Mouse (Mus musculus): ENCODE data around the gene Kansl1l.
"Not testable (repeated sequence)": the region's sequence is repeated elsewhere in the genome, so short reads cannot be mapped to it uniquely, and the experiment has no call there.

The Kansl1l gene

DNA sequence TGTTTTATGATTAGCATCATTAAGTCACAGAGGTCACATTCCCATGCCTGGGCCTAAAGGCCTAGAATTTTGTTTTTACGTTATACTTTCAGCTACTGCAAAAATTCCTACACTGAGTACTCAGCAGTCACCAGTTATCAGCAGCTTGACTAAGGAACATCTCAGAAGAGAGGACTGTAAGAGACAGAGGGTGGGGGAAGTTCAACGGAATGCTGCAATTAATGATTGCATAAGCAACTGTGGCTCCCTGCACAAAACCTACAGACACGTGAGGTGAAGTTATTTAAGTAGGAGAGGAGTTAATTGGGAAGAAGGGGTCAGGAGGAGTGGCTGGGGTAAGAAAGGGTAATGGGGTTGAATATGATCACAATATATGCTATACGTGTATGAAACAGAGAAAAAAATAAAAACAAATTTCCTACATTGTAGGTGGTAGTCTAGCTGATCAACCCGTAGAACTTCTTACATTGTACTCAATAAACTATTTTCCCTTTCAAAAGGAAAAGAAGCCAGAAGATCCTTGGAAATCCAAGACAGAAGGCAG is 117.1 kb downstream of the Kansl1l start:
- DNase-seq (ENCODE audit: extremely low spot score) = no peak

DNA sequence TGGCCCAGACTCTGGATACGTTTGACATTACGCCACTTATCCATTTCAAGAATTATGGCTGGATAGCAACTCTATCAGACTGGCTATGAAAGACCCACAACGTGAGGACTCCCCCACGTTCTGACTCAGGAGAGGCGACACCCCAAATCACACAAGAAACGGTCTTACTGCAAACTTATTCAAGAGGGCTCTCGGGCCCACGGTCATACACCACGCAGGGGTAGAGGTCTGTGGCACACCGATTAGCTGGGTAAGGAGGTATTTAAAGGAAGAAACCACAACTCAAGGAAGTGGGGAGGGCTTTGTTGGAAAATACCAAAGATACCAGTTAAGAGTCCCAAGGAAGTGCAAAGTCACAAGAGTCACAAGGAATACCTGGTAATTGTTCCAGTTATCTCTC is 117.7 kb downstream of the Kansl1l start:
- DNase-seq (ENCODE audit: extremely low spot score) = not testable (repeated sequence)

DNA sequence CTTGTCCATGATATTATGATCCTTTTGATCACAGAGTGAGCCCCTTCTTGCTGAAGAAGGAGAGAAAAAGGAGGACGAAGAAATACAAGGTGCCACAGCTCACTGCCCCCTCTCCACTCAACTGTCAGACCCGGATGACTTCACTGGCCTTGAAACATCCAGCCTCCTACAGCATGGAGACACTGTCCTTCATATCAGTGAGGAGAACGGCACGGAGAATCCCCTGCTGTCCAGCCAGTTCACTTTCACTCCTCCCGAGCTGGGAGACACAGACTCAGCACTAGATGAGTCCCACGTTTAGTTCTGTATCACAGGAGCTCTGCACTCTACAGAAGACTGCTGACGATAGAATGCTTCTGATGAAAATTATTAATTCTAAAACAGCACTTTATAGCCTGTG is 122.1 kb downstream of the Kansl1l start:
- DNase-seq (ENCODE audit: extremely low spot score) = no peak

DNA sequence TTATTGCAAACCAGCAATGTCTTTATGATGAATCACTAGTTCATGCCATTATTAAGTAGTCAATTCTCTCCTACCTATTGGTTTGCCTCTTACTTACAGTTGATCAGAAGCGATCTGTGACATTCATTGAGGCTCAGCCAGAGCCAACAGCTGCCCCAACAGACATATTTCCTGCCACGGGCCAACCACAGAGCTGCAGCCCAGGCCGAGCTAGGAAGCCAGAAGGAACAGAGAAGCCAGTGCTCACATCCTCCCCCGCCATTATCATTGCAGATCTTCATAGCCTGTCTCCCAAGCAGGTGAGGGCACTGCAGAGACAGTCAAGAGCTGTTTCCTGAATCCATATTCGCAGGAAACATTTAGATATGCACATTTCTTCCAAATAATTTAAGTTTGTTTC is 123.1 kb downstream of the Kansl1l start:
- no peak for DNase-seq (ENCODE audit: extremely low spot score)

DNA sequence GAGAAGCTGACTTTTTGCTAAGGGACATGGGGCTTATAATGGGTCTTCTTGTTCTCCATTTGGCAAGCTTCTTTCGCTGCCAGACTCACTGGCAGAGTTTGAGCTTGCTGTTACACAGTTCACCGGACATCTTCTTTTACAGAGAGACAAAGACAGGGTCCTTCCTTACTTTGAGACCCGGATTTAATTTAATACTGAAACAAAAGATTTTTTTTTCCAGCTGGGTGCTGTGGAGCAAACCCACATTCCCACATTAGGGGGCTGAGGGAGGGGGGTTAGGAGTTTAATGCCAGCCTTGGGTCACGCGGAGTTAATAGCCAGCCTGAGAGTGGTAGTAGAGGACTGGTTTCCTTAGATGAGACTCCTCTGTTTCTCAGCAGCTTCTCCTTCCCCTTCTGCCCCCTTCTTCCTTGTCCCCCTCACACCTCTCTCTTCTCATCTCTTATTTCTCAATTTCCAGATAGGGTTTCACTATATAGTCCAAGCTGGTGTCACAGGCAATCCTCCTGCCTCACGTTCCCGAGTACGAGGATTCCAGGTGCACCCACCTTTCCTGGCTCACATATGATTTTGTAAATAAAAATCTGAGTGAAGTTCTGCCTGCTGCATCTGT is 124.5 kb downstream of the Kansl1l start:
- DNase-seq (ENCODE audit: extremely low spot score) = no peak

DNA sequence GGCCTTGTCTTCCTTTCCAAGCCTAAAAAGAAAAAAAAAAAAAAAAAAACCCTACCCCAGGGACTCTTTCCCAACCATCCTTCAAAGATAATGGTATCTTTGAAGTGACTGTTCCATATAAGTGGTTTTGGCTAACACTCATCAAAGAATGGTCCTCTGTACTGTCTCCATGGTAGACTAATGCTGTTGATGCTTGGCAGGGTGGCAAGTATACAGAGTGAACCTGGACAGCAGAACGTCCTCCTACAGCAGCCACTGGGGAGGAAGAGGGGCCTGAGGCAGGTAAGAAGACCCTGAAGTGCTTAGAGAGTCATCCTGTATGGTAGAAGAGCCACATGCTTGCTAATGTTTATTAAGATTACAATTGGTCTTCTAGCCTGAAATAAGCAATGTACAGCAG is 125.1 kb downstream of the Kansl1l start:
- no peak for DNase-seq (ENCODE audit: extremely low spot score)

DNA sequence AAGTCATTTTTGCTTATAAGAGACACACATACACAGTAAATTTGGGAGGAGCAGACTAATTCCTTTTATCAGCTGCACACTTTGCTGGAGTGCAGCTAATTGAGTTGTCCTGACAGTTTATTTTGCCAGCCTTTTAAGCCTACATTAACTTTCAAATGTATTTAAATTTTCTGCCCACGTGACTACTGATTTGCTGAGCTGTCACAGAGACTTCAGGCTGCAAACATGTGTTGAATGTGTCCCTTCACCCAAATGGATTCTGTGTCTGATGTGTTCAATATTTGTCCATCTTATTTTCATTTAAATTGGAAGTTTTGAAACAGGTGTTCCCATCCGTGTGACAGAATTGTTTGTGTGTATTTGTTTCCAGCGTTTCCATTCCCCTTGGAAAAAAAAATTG is 125.6 kb downstream of the Kansl1l start:
- no peak for DNase-seq (ENCODE audit: extremely low spot score)

DNA sequence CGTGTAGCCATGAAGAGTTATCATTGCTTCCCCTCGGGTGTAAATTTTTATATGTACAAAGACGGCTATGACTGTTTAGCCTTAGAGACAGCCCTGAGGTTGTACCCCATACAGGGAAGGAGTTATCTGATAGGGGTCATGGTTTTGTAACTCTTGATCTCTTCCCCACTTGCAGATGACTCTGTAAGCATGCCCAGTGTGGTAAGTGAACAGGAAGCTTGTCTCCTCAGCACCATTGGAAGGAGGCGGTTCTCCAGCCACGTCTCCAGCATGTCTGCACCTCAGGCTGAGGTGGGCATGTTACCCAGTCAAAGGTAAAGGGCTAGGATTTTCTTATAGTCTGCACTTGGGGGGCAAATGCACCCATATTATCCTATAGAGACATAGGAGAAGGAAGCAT is 134.4 kb downstream of the Kansl1l start:
- DNase-seq (ENCODE audit: extremely low spot score) = no peak

DNA sequence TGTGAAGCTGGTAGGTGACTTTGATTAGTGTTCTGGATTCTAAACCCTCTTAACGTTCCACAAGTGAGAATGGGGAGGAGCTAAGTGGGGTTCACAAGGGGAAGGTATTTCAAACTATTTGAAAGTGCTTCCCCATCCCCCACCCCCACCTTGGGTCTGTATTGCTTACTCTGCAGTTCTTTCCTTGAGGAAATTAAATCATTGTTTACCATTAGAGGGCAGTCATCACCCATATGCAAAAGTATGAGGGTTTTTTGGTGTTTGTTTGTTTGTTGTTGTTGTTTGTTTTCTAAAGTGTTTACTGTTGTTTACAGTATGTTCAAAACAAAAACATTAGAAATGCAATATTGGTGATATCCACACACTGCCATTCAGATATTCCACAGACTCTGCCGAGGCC is 138.7 kb downstream of the Kansl1l start:
- DNase-seq (ENCODE audit: extremely low spot score) = no peak

DNA sequence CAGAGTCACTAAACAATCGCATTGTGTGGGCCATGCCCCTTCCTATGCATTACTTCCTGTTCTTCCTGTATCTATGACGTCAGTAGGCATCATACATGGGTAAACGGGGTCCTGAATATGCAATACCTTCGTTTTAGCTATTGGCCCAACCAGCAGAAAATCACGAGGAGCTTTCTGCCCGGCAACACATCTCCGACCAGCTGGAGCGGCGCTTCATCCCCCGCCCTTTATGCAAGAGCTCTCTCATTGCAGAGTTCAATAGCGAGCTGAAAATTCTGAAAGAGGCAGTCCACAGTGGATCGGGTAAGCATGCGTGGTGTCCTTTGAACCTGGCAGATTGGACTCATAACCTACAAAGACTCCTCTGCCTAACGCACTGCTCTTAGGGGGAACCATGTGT is 139.4 kb downstream of the Kansl1l start:
- no peak for DNase-seq (ENCODE audit: extremely low spot score)

DNA sequence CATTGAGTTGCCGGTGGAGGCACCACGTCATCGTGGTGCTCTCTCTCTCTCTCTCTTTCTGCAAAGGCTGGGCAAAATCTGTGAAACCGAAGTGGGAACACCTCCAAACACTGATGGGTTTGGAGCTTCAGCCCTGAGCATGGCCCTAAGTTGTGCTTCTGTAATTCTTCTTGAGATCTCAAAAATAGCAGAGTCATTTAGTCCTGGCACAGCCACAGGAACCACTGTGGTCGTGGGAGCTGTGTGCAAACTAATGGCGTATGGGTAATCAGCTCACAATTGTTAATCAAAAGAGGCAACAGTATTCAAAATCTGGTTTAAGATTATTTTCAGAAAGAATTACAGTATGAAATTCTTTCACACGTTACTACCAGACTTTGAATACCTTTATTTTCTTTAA is 144.6 kb downstream of the Kansl1l start:
- no peak for DNase-seq (ENCODE audit: extremely low spot score)

DNA sequence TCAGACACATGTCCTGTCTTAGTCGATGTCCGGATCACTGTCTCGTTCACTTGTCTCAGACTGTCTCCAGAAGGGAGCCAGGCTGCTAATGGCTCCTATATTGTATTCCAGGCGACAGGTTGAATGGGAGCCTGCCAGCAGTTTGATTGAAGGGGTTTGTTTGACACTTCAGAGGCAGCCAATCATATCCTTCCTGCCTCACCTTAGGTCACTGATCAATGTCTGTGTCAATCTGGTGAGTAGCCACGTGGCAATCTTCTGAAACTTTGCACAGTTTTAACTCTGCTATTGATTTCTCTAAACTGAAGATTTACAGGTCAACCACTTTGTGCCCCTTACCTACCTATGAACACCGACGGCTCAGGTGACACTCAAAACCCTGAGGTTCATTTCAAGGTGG is 145.9 kb downstream of the Kansl1l start:
- no peak for DNase-seq (ENCODE audit: extremely low spot score)
